Mouse (Mus musculus): ENCODE data around the gene Pkd2.

- TF ChIP-seq POLR2A (IDR thresholded peaks at IDR 0.05; ENCODE audit: low read depth, low read length) (no peak), CTCF (IDR thresholded peaks at IDR 0.05; ENCODE audit: borderline replicate concordance, insufficient read depth, low read length) (no peak)
Measured at GRCm38 (mm10) chr5:104460456-104460838, 1.2 kb downstream of the Pkd2 start.

Measured in embryonic fibroblast, embryonic 13.5 days (primary cell).